Mouse (Mus musculus) C2C12 (cell line): ENCODE measurements around the gene Sfxn1. TPM values are rescaled to one million over a fixed set of nuclear protein-coding genes. Genes with fewer than 3 reads are reported as not detected.

Experiments
- H3K27me3 ChIP-seq: one replicate; pipeline ENCODE4 v1.6.1; 2011; ENCODE audit not compliant: control insufficient read depth, insufficient read depth, insufficient read length
- H3K36me3 ChIP-seq: one replicate; pipeline ENCODE4 v1.6.1; 2011; ENCODE audit not compliant: control insufficient read depth, insufficient read depth
- H3K4me3 ChIP-seq: one replicate; pipeline ENCODE4 v1.5.1; 2011; ENCODE audit warnings: mild to moderate bottlenecking, control low read depth; ENCODE audit not compliant: poor library complexity, insufficient read depth, severe bottlenecking
- H3K79me2 ChIP-seq: one replicate; pipeline ENCODE4 v1.6.1; 2011; ENCODE audit not compliant: control insufficient read depth, insufficient read depth
- H3K79me3 ChIP-seq: one replicate; pipeline ENCODE4 v1.6.1; 2011; ENCODE audit warnings: low read depth, control low read depth
- H3ac ChIP-seq: one replicate; pipeline ENCODE3; 2011; ENCODE audit warnings: low read depth; ENCODE audit not compliant: control insufficient read depth, insufficient read length
- CEBPB ChIP-seq: IDR thresholded peaks from one replicate; pipeline ENCODE4 v1.6.1; 2011; ENCODE audit warnings: low read depth, mild to moderate bottlenecking, control low read depth, moderate library complexity
- CTCF ChIP-seq: IDR thresholded peaks from one replicate; pipeline ENCODE4 v1.5.1; 2011; ENCODE audit not compliant: control insufficient read depth, insufficient read depth, insufficient read length
- FOSL1 ChIP-seq: IDR thresholded peaks from one replicate; pipeline ENCODE4 v1.8.0; 2011; ENCODE audit warnings: mild to moderate bottlenecking, low read length; ENCODE audit not compliant: poor library complexity, insufficient read depth, severe bottlenecking
- MAX ChIP-seq: IDR thresholded peaks from one replicate; pipeline ENCODE4 v1.6.1; 2011; ENCODE audit warnings: mild to moderate bottlenecking, control low read depth
- MYOD1 ChIP-seq: IDR thresholded peaks from one replicate; pipeline ENCODE4 v1.6.1; 2011; ENCODE audit warnings: low read depth; ENCODE audit not compliant: control insufficient read depth, insufficient read length
- MYOG ChIP-seq: IDR thresholded peaks from one replicate; pipeline ENCODE4 v1.6.1; 2011; ENCODE audit not compliant: control insufficient read depth, insufficient read length; ENCODE audit errors: extremely low read depth
- USF1 ChIP-seq: IDR thresholded peaks from one replicate; pipeline ENCODE4 v1.6.1; 2011; ENCODE audit warnings: low read depth, mild to moderate bottlenecking, control low read depth, moderate library complexity
- polyA plus RNA-seq: library from polyadenylated mRNA; unstranded; fragments of >200 nt; fragmentation: generic; extraction: Trizol; gene quantifications from one replicate; pipeline ENCODE4 v1.2.1, GENCODE M21; 2012; ENCODE audit warnings: missing spikeins

The Sfxn1 gene
- polyA plus RNA-seq, 1 experiment = 21.1 TPM

- Histone ChIP-seq H3K27me3 (peaks cover 9% of the 10 kb centered on the region), H3K4me3 (no peak overlapping the region), H3ac (no peak overlapping the region), H3K36me3 (no peaks in the 10 kb centered on the region), H3K79me2 (no peaks in the 10 kb centered on the region), H3K79me3 (no peaks in the 10 kb centered on the region)
- TF ChIP-seq CTCF = no peak
- no peak for TF ChIP-seq FOSL1
- no peak for TF ChIP-seq CEBPB
- TF ChIP-seq USF1 = no peak
- no peak for TF ChIP-seq MYOD1
- no peak for TF ChIP-seq MAX
- TF ChIP-seq MYOG = no peak
Measured at GRCm38 (mm10) chr13:54063292-54063691, 8.4 kb upstream of the Sfxn1 start.

GRCm38 (mm10) chr13:54066081-54066746 is 5.5 kb upstream of the Sfxn1 start:
- H3K79me2 ChIP-seq = no peaks in the 10 kb centered on the region
- H3K4me3 ChIP-seq = no peak overlapping the region
- no peak overlapping the region for H3ac ChIP-seq
- H3K27me3 ChIP-seq = peaks cover 5% of the 10 kb centered on the region
- no peaks in the 10 kb centered on the region for H3K79me3 ChIP-seq
- H3K36me3 ChIP-seq = no peaks in the 10 kb centered on the region
- TF ChIP-seq CTCF (no peak), FOSL1 (no peak), USF1 (no peak), MYOD1 (no peak), MAX (no peak)

- Histone ChIP-seq H3K79me3 (peaks cover 6% of the 10 kb centered on the region), H3ac (no peak overlapping the region), H3K36me3 (no peaks in the 10 kb centered on the region), H3K79me2 (peaks cover 10% of the 10 kb centered on the region), H3K4me3 (no peak overlapping the region), H3K27me3 (peaks cover 5% of the 10 kb centered on the region)
- TF ChIP-seq FOSL1 (no peak), USF1 (no peak), MYOG (no peak), CEBPB (no peak), MYOD1 (no peak), CTCF (no peak), MAX (no peak)
Measured at GRCm38 (mm10) chr13:54067617-54068166, 4.0 kb upstream of the Sfxn1 start.

DNA sequence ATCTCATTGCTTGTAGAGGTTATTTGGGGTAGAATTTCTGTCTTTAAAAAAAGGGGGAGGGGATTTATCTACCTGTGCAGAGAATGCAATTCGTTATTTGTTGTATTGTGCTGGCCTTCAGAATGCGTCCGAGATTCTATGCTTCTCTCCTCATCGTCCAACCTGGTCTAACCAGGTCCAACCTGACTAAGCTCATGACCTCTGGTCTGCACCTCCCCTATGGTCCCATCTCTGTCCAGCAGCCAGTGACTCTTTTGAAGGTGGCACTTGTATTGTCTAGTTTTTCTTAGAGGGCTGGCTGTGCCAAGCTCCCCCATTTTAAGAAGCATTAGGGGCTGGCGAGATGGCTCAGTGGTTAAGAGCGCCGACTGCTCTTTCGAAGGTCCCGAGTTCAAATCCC is 658 bp upstream of the Sfxn1 start:
- H3ac ChIP-seq = no peak overlapping the region
- TF ChIP-seq USF1 (no peak), FOSL1 (no peak), CEBPB (no peak), CTCF (no peak), MYOD1 (no peak)
- H3K79me3 ChIP-seq = peaks cover 34% of the 10 kb centered on the region
- peaks cover 19% of the 10 kb centered on the region for H3K36me3 ChIP-seq
- H3K4me3 ChIP-seq = no peak overlapping the region
- no peaks in the 10 kb centered on the region for H3K27me3 ChIP-seq
- peaks cover 43% of the 10 kb centered on the region for H3K79me2 ChIP-seq

GRCm38 (mm10) chr13:54072526-54073057 is 923 bp downstream of the Sfxn1 start:
- Histone ChIP-seq H3K79me2 (peaks cover 59% of the 10 kb centered on the region), H3K4me3 (peak overlapping the region; percentile 79), H3K36me3 (peaks cover 24% of the 10 kb centered on the region), H3K79me3 (peaks cover 47% of the 10 kb centered on the region), H3K27me3 (no peaks in the 10 kb centered on the region), H3ac (peak overlapping the region; percentile 37)
- no peak for TF ChIP-seq MAX
- no peak for TF ChIP-seq CTCF
- no peak for TF ChIP-seq FOSL1
- TF ChIP-seq MYOG = no peak
- no peak for TF ChIP-seq MYOD1
- TF ChIP-seq CEBPB = no peak
- no peak for TF ChIP-seq USF1

DNA sequence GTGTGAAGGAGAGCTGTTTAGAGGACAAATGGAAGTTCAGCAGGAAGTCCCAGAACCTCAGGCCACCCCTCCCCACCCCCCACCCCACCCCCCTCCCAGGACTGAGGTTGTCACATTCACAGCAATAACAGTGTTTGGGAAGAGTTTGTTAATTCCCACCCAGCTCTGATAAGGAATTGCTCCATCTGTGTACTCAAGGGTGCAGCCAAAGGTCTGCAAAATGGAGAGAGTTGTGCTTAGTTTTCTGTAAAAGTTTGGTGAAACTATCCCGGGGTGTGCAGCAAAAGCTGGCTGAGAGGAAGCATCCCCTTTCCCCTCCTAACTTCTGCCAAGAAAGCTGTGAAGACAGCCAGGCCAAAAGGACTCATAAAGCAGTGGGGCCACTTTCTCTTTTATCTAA is 1.4 kb downstream of the Sfxn1 start:
- Histone ChIP-seq H3K27me3 (no peaks in the 10 kb centered on the region), H3ac (no peak overlapping the region), H3K79me3 (peaks cover 50% of the 10 kb centered on the region), H3K4me3 (peak overlapping the region; percentile 79), H3K36me3 (peaks cover 25% of the 10 kb centered on the region), H3K79me2 (peaks cover 64% of the 10 kb centered on the region)
- TF ChIP-seq MAX = no peak
- TF ChIP-seq MYOG = no peak
- no peak for TF ChIP-seq CTCF
- TF ChIP-seq CEBPB = no peak
- TF ChIP-seq USF1 = no peak
